In the genomic region with DNA sequence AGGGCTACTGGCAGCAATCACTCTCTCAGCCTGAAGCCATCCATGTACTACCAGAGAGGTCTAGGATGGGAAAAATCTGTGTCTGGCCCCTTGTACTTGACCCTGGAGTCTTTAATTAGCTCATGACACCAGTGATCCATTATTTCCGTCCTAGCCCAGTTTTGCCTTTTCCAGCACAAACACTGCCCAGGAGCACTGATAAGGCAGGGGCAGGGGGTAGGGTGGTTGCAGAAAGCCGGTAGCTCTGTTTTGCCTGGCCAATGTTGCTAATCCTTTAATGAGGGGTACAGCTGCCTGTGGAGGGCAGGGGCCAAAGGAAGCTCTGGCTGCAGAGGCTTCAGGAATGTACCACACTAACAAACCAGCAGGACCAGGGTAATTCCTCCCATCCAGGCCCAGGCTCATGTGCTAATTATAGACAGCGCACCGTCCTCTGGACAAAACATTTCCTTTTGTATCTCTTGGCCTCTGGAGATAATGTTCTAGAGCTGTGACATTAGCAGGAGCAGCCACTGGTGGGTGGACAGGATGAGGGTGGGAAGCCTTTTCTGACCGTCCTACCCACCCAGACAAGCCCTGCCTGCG, we compare ENCODE assay signal across 11 mouse cellular contexts.
DNase-seq lines count a peak whose midpoint lies in the region; ATAC-seq lines count a peak whose summit lies in the region.
"Had no signal": no experiment of that assay in that cellular context is flagged by ENCODE, and none has a peak within 500 bp of the region (broad histone marks: within the 10 kb centered on the region; RNA-seq: fewer than 3 reads in every experiment).

No protein-coding gene starts in this region.

- no peak overlapping the region for H3K4me3 ChIP-seq in liver, embryonic 13.5 days (replicated peaks)
- H3K4me3 ChIP-seq: erythroblast, embryonic 14.5 days had no signal

- H3K4me2 ChIP-seq in liver, embryonic 13.5 days, result no peak overlapping the region

- no peaks in the 10 kb centered on the region for H3K4me1 ChIP-seq in liver, embryonic 13.5 days (replicated peaks)

- no peaks in the 10 kb centered on the region for H3K9me3 ChIP-seq in liver, embryonic 13.5 days (replicated peaks)

- ATAC-seq in liver, embryonic 13.5 days (ENCODE audit: low read depth), result peak; percentile 57

- DNase-seq in adrenal gland, postnatal 36 days, result peak; percentile 45 to 54
- peak; percentile 51 to 76 for DNase-seq in heart, adult 18-20 months
- peak; percentile 60 for DNase-seq in kidney, adult 18-20 months
- DNase-seq in liver, embryonic 13.5 days, result no peak
- DNase-seq in frontal cortex, postnatal 36 days (ENCODE audit: low spot score in 2 of 2), result no peak
- no peak for DNase-seq in layer of hippocampus, postnatal 36 days
- DNase-seq in frontal cortex, adult 2 months (ENCODE audit: extremely low spot score in 1 of 2, low spot score in 1 of 2), result no peak
- no peak for DNase-seq in spleen, postnatal 4 days (ENCODE audit: low spot score in 2 of 2)
- DNase-seq: cerebellum, adult 18-20 months; spleen, adult 18-20 months had no signal

- H3K27me3 ChIP-seq in liver, embryonic 13.5 days, result no peaks in the 10 kb centered on the region

- no peaks in the 10 kb centered on the region for H3K36me3 ChIP-seq in liver, embryonic 13.5 days

- H3K27ac ChIP-seq in liver, embryonic 13.5 days, result no peak overlapping the region

- WGBS in liver, embryonic 13.5 days (ENCODE audit: insufficient replicate concordance), result 35% methylated on average over 6 of the region's 6 CpGs

- H3K9ac ChIP-seq in liver, embryonic 13.5 days, result no peak overlapping the region

Comparison
In these comparisons a context has a peak if more than half of its experiments do, and no peak if none do; other contexts are left out.
1. DNase-seq: peak in adrenal gland, postnatal 36 days (2 of 2), heart, adult 18-20 months (2 of 2) and kidney, adult 18-20 months (single experiment); none in liver, embryonic 13.5 days (single experiment), frontal cortex, postnatal 36 days (0 of 2), layer of hippocampus, postnatal 36 days (0 of 2), frontal cortex, adult 2 months (0 of 2) and spleen, postnatal 4 days (0 of 2).